Mouse (Mus musculus) cerebellum, adult 11 months (tissue): ENCODE data around the gene Slc13a4.

ENCODE experiments used
- DNase-seq: peaks from one replicate; pipeline ENCODE4 v3.0.0; 2022

Gene Slc13a4

DNA sequence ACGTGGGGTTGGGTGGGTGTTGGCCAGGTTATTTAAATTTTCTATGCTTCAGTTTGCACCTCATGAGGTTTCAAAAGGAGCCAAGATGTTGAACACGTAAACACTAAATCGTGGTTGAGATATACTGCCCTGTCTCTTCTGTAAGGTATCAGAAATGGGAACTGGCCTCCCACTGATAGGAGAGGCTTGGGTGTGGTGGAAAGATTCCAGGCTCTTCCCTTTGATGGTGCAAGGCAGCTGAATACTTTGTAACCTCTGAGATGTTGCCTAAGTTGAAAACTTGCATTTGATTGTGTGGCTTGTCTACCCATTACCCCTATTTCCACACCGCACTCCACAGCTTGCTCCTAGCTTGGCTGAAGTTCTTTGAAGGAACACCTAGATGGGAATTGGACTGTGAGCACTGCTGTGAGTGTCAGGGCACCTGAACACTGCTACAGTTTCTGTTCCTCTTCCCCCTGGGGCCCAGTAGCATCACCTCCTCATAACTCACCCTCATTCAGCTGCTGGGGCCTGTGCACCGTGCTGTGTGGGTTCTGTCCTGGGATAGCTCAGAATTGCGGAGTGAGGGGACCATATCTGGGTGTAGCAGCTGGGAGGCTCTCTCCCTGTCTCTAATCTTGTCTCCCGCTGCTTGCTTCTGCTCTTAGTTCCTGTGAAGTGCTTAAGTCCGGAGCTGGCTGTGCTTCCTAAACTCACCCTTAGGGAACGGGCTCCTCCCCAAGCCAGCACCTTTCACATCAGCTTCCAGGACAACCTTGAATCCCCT lies 53.6 kb downstream of the Slc13a4 start:
- no peak for DNase-seq

DNA sequence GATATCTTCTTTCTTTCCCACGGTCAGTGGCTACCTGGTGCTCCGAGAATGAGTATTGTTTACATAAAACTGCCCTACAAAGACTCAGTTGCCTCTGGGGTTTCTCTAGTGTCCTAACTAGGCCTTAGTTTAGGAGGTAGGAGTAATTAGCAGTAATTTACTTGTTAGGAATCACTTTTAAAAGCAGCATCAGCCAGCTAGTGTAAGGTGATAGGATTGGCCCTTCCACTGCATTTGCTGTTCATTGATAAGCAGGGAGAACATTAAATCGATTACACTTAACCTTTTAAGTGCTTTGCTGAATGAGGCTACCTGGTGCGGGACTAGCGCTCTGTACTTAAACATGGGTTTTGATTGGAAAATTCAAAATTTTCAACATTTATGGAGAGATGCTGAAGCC lies 54.5 kb downstream of the Slc13a4 start:
- DNase-seq: no peak

DNA sequence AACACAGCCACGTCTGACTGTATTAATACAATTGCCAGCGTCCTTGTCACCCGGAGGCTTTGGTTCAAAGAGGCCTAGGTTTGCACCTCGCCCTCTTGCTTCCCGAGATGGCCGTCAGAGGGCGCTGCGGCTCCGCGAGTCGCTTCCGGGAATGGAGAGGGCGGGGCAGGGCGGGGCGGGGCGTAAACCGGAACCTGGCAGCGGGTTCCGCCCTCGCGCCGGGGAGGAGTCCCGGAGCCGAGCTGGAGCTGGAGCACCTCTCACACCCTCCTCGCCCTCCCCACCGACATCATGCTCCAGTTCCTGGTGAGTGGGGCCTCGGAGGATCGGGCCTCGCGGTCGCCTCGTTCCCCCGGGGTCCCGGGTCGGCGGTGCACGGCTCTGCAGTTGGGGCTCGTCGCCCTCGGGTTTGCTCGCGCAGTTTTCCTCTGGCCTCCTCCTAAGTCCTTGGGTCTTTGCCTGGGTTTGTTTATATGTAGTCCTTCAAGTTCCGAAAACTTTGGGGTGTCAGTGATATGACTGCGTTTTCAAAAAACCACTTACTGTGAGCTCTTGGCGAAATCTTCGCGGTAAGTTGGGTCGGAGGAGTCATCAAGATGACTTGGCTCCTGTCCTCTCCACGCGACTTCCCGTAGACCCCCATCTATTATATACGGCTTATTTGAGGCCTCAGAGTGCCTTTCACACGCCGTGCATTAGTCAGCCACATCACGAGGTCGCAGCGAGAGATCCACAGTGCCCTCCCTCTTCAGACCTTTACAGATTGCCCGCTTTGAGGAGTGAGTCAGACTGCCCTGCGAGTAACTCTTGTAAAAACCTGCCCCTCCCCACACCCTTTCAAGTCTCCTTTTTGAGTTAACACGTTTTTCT lies 55.2 kb downstream of the Slc13a4 start:
- peak; percentile 83 for DNase-seq

DNA sequence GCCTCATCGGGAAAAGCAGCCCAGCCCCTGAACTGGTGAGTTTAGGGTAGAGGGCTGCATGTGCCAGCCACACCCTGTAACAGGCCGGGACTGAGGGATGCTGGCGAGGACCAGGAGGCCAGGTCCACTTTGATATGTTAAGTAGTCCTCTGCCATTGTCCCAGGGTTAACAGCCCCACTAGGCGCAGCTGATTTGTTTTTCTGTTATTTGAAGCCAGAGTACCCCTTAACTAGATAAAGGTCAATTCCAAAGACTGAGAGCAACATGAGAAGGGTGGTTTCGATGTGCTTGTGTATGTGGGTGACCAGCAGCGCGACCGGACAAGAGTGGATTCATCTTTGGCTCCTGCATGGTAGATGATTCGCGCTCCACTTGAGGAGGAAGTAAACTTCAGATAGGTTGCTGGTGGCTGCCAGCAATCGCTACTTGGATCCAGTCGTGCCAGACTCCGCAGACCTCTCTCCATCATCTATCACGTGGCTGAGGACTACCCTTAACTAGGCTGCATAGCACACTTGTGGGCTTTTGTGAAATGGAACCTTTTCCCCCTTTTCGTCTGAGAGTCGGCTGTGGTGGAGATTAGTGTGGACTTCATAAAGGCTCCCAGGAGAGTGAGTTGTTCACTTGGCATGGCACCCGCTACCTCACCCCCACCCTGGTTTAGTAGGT lies 56.0 kb downstream of the Slc13a4 start:
- DNase-seq: no peak

DNA sequence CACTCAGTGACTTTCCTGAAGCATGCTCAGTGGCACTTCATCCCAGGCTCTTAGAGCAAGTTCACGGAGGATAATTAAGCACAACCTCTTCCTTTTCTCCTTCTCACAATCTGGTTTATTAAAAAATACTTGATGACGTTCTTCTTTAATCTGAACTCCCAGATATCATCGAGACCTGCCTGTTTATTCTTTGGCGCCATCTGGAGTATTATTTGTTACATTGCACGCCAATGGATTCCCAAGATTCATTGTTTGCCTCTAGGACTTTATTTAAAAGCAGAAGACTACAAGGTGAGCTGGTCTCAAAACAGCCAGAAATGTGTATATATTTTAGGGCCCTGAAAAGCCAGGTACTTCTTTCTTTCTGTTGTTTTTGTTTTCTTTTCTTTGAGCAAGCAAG lies 62.8 kb downstream of the Slc13a4 start:
- no peak for DNase-seq

DNA sequence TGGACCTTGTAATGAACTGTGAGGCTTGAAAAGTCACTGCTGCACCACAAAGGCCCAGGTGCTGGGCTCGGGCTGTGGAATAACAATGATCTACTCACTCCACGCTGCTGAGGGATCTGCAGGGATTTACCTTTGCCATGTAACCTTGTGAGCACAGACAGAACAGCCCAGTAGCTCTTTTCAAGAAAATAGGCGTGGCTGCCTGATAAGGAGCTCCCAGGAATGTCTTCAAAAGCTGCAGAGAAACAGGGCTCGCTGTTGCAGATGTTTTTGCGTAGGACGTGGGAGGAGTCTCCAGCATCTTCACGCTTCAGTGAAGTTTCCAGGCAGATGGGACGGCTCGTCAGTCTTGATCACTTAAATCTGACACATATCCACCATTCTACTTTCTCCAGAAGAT lies 63.9 kb downstream of the Slc13a4 start:
- no peak for DNase-seq

DNA sequence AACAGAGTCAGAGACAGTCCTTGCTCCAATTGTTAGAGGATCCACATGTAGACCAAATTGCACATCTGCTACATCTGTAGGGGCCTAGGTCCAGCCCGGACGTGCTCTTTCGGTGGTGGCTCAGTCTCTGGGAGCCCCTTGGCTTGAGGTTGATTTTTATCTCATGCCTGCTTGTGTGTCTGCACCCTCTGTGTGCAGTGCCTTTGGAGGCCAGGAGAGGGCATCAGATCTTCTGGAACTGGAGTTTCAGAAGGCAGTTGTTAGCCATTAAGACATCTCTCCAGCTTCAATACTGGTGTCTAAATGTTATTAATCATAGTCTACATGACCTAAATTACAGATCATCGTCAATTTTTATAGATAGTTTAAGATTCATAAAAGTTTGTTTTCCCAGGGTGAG lies 64.7 kb downstream of the Slc13a4 start:
- no peak for DNase-seq

DNA sequence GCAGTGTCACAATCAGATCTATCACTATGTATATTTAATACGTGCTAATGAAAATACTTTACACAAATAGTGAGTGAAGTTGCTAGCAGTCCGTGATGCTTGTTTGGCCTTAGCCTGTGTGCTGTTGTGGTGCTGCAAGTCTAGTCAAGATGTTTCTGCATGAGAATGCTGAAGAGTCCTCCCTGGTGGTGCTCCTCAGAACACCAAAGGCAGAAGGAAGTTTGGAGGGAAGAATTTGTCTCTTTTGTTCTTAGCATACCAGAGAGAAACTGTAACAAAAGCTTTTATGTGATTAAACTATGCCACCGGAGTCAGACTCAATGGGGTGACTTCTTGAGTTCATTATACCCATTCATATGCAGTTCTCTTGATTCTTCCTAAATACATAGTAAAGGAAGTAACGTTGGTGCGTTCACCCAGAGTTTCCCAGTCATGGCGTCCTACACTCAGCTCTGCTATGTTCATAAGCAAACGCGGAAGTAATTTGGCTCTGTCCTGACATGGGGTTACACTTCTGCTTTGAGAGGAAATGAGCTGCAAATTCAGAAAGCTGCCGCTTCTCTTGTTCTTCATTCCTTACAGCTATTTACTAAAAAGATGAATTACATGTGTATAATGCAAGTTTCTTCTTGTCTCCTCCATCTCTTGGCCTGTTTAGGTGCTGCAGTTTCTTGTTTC lies 71.7 kb downstream of the Slc13a4 start:
- DNase-seq: no peak

DNA sequence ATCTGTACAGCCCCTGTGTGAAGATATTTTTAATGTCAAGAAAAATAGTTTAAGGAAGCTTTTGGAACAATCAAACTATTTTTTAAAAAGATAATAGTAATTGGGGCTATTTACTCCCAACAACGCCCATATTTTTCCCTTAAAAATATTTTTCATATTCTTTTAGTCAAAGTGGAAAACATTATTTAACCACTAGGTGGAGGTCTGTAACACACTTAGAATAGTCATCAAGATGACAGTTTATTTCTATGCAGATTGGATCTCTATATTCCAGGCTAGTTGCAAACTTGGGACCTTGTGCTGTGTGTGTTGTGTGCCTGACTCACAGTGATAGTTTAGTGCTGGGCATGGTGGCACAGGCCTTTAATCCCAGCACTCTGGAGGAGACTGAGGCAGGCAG lies 78.5 kb downstream of the Slc13a4 start:
- DNase-seq: no peak

DNA sequence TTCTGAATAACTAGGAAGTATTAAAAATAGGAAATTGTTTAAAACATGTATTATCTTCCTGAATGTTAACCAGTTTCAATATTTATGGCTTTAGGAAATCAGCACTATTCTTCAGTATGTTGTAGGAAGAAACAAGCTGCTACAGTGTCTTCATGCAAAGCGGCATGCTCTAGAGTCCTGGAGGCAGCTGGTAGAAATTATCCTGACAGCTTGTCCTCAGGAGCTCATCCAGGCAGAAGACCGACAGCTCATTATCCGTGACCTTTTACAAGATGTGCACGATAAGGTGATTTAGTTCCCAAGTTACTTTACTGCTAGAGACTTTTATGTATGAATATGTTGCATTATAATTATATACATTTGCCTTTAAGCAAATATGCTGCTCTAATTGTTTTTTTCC lies 82.2 kb downstream of the Slc13a4 start:
- DNase-seq: no peak
